Mouse (Mus musculus): Measurements from ENCODE around the gene Wfdc5. TPM values are rescaled to one million over a fixed set of nuclear protein-coding genes. Genes with fewer than 3 reads are reported as not detected.

Gene Wfdc5
- polyA plus RNA-seq, 1 experiment from 2014 or later: not detected

GRCm38 (mm10) chr2:164192279-164192678 lies 9.7 kb upstream of the Wfdc5 start:
- Histone ChIP-seq H3K27ac (no peak overlapping the region), H3K4me3 (no peak overlapping the region), H3K4me1 (no peaks in the 10 kb centered on the region), H3K9me3 (no peaks in the 10 kb centered on the region), H3K36me3 (replicated peaks) (no peaks in the 10 kb centered on the region), H3K27me3 (ENCODE audit: poor library complexity, severe bottlenecking) (no peaks in the 10 kb centered on the region)
- DNase-seq (ENCODE audit: extremely low spot score, low spot score): no peak

- no peaks in the 10 kb centered on the region for H3K27me3 ChIP-seq (ENCODE audit: poor library complexity, severe bottlenecking)
- no peaks in the 10 kb centered on the region for H3K36me3 ChIP-seq (replicated peaks)
- no peak within 1 kb of the TSS for H3K27ac ChIP-seq
- 85% methylated on average over 6 of the region's 6 CpGs for WGBS
- no peak for DNase-seq (ENCODE audit: extremely low spot score, low spot score)
- H3K4me1 ChIP-seq: no peaks in the 10 kb centered on the region
- H3K9me3 ChIP-seq: no peaks in the 10 kb centered on the region
- no peak within 1 kb of the TSS for H3K4me3 ChIP-seq
These were observed 8.0 kb upstream of the Wfdc5 start, which contains the start of gene Wfdc12 for GRCm38 (mm10) chr2:164190576-164190975. Wfdc12 (minus strand) TSS chr2:164190608.

GRCm38 (mm10) chr2:164188722-164189121 lies 6.2 kb upstream of the Wfdc5 start:
- H3K4me1 ChIP-seq: peaks cover 9% of the 10 kb centered on the region
- no peaks in the 10 kb centered on the region for H3K9me3 ChIP-seq
- H3K4me3 ChIP-seq: no peak overlapping the region
- WGBS: 31% methylated on average over 5 of the region's 5 CpGs
- H3K27me3 ChIP-seq (ENCODE audit: poor library complexity, severe bottlenecking): no peaks in the 10 kb centered on the region
- no peak for DNase-seq (ENCODE audit: extremely low spot score, low spot score)
- H3K36me3 ChIP-seq (replicated peaks): no peaks in the 10 kb centered on the region
- no peak overlapping the region for H3K27ac ChIP-seq

DNA sequence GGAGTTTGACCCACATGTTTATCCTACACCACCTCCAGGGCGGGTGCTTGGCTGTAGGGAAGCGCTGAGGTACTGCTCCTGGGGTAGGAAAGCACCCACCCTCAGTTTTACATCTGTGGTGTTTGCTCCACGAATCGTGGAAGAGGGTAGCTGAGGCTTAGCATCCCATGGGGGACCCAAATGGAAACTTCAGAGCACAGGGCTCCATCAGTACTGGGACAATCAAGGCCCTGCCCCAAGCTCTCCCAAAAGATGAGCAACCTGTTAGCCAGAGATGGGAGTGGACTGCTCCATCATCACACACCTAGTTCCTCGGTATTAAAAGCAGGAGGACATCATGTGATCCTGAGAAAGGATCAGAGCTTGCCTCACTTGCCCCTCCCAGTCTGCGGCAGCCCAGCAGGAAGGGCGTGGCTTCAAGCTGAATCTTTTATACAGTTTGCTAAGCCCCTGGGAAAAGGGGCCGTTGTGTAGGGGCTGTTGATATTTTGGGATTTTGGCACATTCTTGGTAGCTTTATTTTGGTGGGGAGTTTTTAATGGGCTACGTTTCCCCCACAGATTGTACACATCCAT lies 1.7 kb upstream of the Wfdc5 start:
- DNase-seq (ENCODE audit: extremely low spot score, low spot score): no peak
- H3K27ac ChIP-seq: 0 out of 2 replicates have a peak overlapping the region, but pooled peaks have one; percentile 53
- peaks cover 9% of the 10 kb centered on the region for H3K4me1 ChIP-seq
- no peaks in the 10 kb centered on the region for H3K36me3 ChIP-seq (replicated peaks)
- H3K9me3 ChIP-seq: no peaks in the 10 kb centered on the region
- no peaks in the 10 kb centered on the region for H3K27me3 ChIP-seq (ENCODE audit: poor library complexity, severe bottlenecking)
- WGBS: 45% methylated on average over 9 of the region's 9 CpGs
- H3K4me3 ChIP-seq: no peak overlapping the region

DNA sequence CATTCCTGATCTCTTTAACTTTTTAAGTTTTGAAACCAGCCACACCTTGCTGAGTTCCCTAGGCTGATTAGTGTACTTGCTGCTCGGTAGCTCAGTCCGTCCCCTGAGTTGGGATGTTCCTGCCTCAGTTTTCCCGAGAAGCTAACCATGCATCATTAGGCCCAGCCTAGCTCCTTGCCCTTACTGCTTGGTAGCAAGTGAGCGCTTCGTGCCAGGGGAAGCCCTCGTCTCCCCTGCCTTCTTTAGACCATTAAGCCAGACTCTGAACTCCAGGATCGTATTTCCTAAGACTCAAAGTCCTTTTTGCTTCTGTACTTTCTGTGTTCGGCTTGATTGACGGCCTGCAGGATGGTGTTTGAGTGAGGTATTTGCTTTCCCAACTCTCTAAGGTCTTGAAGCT lies 798 bp upstream of the Wfdc5 start:
- DNase-seq (ENCODE audit: extremely low spot score, low spot score): no peak
- H3K4me1 ChIP-seq: peaks cover 9% of the 10 kb centered on the region

GRCm38 (mm10) chr2:164180770-164181169 lies 1.8 kb downstream of the Wfdc5 start:
- Histone ChIP-seq H3K9me3 (no peaks in the 10 kb centered on the region), H3K4me1 (peaks cover 9% of the 10 kb centered on the region), H3K27ac (no peak overlapping the region), H3K4me3 (no peak overlapping the region), H3K36me3 (replicated peaks) (no peaks in the 10 kb centered on the region), H3K27me3 (ENCODE audit: poor library complexity, severe bottlenecking) (peaks cover 5% of the 10 kb centered on the region)
- no peak for DNase-seq (ENCODE audit: extremely low spot score, low spot score)
- 89% methylated on average over 4 of the region's 4 CpGs for WGBS

More for the DNA sequence above, 798 bp upstream of the Wfdc5 start:
- WGBS: 73% methylated on average over 9 of the region's 9 CpGs
- Histone ChIP-seq H3K9me3 (no peaks in the 10 kb centered on the region), H3K4me3 (no peak overlapping the region), H3K27me3 (ENCODE audit: poor library complexity, severe bottlenecking) (peaks cover 3% of the 10 kb centered on the region; the same call in 1 of the 2 replicates), H3K36me3 (replicated peaks) (no peaks in the 10 kb centered on the region), H3K27ac (no peak overlapping the region)

- WGBS: 48% methylated on average over 3 of the region's 3 CpGs
- no peaks in the 10 kb centered on the region for H3K36me3 ChIP-seq (replicated peaks)
- DNase-seq (ENCODE audit: extremely low spot score, low spot score): no peak
- H3K4me1 ChIP-seq: peaks cover 9% of the 10 kb centered on the region
- no peak overlapping the region for H3K4me3 ChIP-seq
- no peak overlapping the region for H3K27ac ChIP-seq
- no peaks in the 10 kb centered on the region for H3K9me3 ChIP-seq
- H3K27me3 ChIP-seq (ENCODE audit: poor library complexity, severe bottlenecking): peaks cover 11% of the 10 kb centered on the region
These were observed 2.4 kb downstream of the Wfdc5 start for GRCm38 (mm10) chr2:164180124-164180523.

DNA sequence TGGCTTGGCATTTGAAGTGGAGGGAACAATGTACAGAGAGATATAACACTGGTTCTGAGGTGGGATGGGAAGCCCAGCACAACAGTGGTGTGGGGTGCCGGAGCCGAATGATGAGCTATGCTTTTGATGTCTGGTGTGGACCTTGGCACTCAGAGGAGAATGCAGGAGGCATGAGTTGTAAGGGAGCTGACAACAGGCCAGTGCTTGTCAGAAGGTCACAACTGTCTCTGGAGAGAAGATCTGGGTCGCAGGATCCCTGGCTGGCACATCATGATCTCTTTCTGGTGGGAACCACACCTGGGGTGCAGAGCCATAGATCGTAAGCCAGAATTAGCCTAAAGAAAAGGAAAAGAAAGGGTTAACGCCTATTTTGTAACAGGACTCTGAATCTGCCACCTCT lies 4.7 kb downstream of the Wfdc5 start:
- WGBS: 89% methylated on average over 5 of the region's 5 CpGs
- Histone ChIP-seq H3K27ac (no peak overlapping the region), H3K27me3 (ENCODE audit: poor library complexity, severe bottlenecking) (peaks cover 34% of the 10 kb centered on the region), H3K9me3 (no peaks in the 10 kb centered on the region), H3K4me3 (no peak overlapping the region), H3K36me3 (replicated peaks) (no peaks in the 10 kb centered on the region), H3K4me1 (no peaks in the 10 kb centered on the region)
- DNase-seq (ENCODE audit: extremely low spot score, low spot score): no peak

GRCm38 (mm10) chr2:164175850-164176249 lies 6.7 kb downstream of the Wfdc5 start:
- Histone ChIP-seq H3K9me3 (no peaks in the 10 kb centered on the region), H3K27me3 (ENCODE audit: poor library complexity, severe bottlenecking) (peaks cover 54% of the 10 kb centered on the region), H3K36me3 (replicated peaks) (no peaks in the 10 kb centered on the region), H3K4me1 (peaks cover 11% of the 10 kb centered on the region), H3K4me3 (no peak overlapping the region), H3K27ac (no peak overlapping the region)
- no peak for DNase-seq (ENCODE audit: extremely low spot score, low spot score)
- 87% methylated on average over 3 of the region's 3 CpGs for WGBS

DNA sequence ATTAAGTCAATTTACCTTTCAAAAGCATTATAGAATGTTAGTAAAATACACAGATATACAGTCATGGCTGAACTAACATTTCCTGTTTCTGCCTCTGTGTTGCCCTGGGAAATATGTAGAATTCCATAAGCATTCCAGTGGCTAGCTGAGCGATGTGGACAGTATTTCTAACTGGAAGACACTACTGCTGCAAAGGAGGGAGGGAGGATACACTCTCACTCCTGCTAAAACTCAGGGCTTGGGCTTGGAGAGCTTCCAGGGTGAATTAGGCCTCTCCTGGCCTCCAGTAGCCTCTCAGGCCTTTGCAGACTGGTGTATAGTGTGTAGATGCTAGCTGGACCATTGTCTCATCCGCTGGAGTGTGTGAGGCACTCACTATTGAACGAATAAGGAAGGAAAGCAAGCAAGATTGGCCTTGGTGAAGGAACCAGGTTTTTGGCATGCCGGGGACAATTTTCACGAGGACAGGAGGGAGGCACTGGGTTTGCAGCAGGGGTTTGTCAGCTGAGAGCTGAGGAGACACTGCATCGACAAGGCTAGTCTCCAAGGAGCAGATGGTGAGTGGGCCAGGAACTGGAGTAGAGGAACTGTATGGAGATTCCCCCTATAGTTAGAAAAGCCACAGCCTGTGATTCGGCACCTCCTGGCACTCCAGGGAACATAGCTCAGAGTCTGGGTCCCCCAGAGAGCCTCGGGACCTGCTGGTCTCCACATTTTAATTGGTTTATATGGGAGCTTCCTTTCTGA lies 7.7 kb downstream of the Wfdc5 start:
- WGBS: 81% methylated on average over 8 of the region's 8 CpGs
- peaks cover 21% of the 10 kb centered on the region for H3K4me1 ChIP-seq
- no peaks in the 10 kb centered on the region for H3K9me3 ChIP-seq
- H3K27me3 ChIP-seq (ENCODE audit: poor library complexity, severe bottlenecking): peaks cover 64% of the 10 kb centered on the region
- no peak overlapping the region for H3K27ac ChIP-seq
- no peak for DNase-seq (ENCODE audit: extremely low spot score, low spot score)
- no peaks in the 10 kb centered on the region for H3K36me3 ChIP-seq (replicated peaks)
- no peak overlapping the region for H3K4me3 ChIP-seq

DNA sequence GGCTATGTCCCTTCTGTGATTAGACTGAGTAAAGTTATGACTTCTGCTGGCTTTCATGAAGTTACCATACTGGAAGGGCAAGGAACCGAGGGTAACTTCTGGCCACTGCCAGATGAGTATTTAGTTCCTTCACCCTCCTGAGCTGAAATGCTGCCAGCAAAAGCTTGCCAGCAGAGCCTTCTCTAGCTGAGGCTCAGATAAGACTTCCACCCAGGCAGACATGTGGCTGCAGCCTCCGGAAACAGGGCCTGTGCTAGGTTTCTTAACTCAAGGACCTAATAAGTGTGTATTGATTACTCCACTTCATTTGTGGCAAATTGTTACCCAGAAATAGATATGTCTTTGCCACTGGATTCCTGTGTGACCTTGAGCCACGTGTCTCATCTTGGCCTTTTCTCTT lies 9.1 kb downstream of the Wfdc5 start:
- Histone ChIP-seq H3K27ac (no peak overlapping the region), H3K36me3 (replicated peaks) (no peaks in the 10 kb centered on the region), H3K9me3 (no peaks in the 10 kb centered on the region), H3K4me3 (no peak overlapping the region), H3K4me1 (peaks cover 24% of the 10 kb centered on the region), H3K27me3 (ENCODE audit: poor library complexity, severe bottlenecking) (peaks cover 76% of the 10 kb centered on the region)
- DNase-seq (ENCODE audit: extremely low spot score, low spot score): no peak
- WGBS: 83% methylated on average over 3 of the region's 3 CpGs

- under 1% methylated on average over 29 of the region's 29 CpGs for WGBS
- H3K4me1 ChIP-seq: peaks cover 32% of the 10 kb centered on the region
These were observed 11.6 kb downstream of the Wfdc5 start, which contains the start of gene Kcns1 for GRCm38 (mm10) chr2:164170902-164171301. Kcns1 (minus strand) TSS chr2:164171113.

DNA sequence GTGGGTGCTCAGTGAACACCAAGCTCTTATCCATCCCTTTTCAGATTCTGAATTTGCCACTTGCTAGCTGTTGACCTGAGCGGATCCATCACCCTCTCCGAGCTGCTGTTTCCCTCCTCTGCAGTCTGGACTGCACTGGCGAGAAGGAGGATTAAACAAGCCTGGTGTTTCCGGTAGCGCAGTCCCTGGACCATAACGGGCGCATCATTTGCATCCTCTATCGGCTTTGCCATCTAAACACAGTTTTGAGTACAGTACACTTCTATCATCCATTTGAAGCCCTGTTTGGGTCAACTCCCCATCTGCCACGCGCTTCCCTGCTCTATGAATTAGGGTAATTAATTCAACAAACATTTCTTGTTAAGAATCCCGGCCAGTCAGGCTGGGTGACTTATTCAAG lies 12.2 kb downstream of the Wfdc5 start:
- DNase-seq (ENCODE audit: extremely low spot score, low spot score): no peak
- Histone ChIP-seq H3K27ac (no peak overlapping the region), H3K27me3 (ENCODE audit: poor library complexity, severe bottlenecking) (peaks cover 100% of the 10 kb centered on the region), H3K4me3 (peak overlapping the region; percentile 48), H3K9me3 (no peaks in the 10 kb centered on the region), H3K4me1 (peaks cover 32% of the 10 kb centered on the region), H3K36me3 (replicated peaks) (no peaks in the 10 kb centered on the region)
- WGBS: 3% methylated on average over 11 of the region's 11 CpGs

More at GRCm38 (mm10) chr2:164170902-164171301, 11.6 kb downstream of the Wfdc5 start, which contains the start of gene Kcns1:
- no peaks in the 10 kb centered on the region for H3K9me3 ChIP-seq
- H3K4me3 ChIP-seq: peak within 1 kb of the TSS; percentile 48
- H3K27me3 ChIP-seq (ENCODE audit: poor library complexity, severe bottlenecking): peaks cover 100% of the 10 kb centered on the region
- no peak for DNase-seq (ENCODE audit: extremely low spot score, low spot score)
- no peaks in the 10 kb centered on the region for H3K36me3 ChIP-seq (replicated peaks)
- no peak within 1 kb of the TSS for H3K27ac ChIP-seq

All from forebrain, embryonic 10.5 days (tissue).